Mouse (Mus musculus): ENCODE results near the gene Evi5.

Gene Evi5

GRCm38 (mm10) chr5:107703207-107703763 is 171.6 kb downstream of the Evi5 start:
- no peak for DNase-seq

DNA sequence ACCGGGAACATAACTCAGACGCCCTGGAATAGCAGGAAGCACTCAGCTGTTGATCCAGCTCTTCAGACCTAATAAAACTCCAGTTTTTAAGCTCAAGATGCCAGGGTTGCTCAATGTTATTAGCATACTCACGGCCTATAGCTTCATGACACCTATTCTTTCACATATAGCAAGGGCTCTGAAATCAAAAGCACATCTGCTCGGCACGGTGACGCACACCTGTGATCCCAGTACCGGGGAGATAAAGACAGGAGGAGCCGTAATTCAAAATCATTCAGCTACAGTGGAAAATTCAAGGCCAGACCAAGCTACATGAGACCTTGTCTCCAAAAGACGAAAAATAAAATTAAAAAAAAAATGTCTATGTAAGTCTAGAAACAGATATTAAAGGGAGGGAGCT is 173.2 kb downstream of the Evi5 start:
- DNase-seq, result no peak

- no peak for DNase-seq
Measured at GRCm38 (mm10) chr5:107700873-107701272, 174.0 kb downstream of the Evi5 start.

DNA sequence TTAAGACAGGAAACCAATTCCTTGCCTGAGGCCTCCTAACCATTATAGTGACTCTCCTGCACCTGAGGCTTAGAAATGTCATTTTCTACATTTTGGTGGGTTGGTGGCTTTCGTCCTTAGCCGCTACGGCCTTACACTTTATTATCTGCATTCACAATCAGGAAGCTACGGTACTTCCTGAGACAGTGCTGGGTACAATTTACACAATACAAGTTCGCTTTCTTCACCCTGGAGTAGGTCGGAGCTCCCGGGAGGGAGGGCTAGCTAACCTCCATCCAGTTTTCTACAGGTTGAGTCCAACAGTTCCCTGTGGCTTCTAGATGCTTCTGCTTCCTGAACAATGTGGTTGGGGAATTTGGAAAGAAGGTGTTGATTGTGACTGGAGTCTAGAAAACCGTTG is 176.0 kb downstream of the Evi5 start:
- no peak for DNase-seq

DNA sequence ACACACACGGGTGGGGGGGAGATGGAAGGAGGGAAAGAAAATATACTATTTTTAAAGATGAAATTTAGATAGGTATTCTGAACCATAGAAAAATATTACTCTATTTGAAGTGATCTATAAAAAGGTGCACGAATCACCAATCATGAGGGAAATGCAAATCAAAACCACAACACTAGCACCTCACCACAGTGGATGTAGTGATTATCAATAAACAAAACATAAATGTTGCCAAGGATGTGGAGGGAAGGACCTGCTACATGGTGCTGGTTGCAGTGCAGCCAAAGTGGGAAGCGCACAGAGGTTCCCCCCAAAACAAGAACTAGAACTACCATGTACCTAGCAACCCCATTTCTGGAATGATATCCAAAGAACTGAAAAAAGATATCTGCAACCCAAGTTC is 179.9 kb downstream of the Evi5 start:
- DNase-seq, result no peak
